Comparison of ENCODE assay signal across 12 mouse cellular contexts in genomic region chr6:84119731-84120530, GRCm38 (mm10).
DNase-seq lines count a peak whose midpoint lies in the region; ATAC-seq and TF ChIP-seq lines count a peak whose summit lies in the region.
"Had no signal": no experiment of that assay in that cellular context is flagged by ENCODE, and none has a peak within 500 bp of the region (broad histone marks: within the 10 kb centered on the region; RNA-seq: fewer than 3 reads in every experiment).

No protein-coding gene starts in this region.

- H3K4me2 ChIP-seq in embryonic facial prominence, embryonic 15.5 days (replicated peaks), result no peak overlapping the region
- H3K4me2 ChIP-seq: heart, embryonic 11.5 days; liver, embryonic 15.5 days; stomach, embryonic 15.5 days had no signal

- ATAC-seq in embryonic facial prominence, embryonic 15.5 days (ENCODE audit: insufficient number of reproducible peaks, low FRiP score, low TSS enrichment, low read depth), result peak; percentile 63
- ATAC-seq: inflammation-experienced regulatory T-cells, adult 6 months had no signal

- WGBS in embryonic facial prominence, embryonic 15.5 days, result 40% methylated on average over 24 of the region's 24 CpGs

- H3K36me3 ChIP-seq in embryonic facial prominence, embryonic 15.5 days, result no peaks in the 10 kb centered on the region
- H3K36me3 ChIP-seq: liver, embryonic 15.5 days; stomach, embryonic 15.5 days had no signal

- H3K4me1 ChIP-seq in embryonic facial prominence, embryonic 15.5 days, result peaks cover 26% of the 10 kb centered on the region
- H3K4me1 ChIP-seq: liver, embryonic 15.5 days; stomach, embryonic 15.5 days had no signal

- no peak for TF ChIP-seq CTCF in brain, embryonic 14.5 days (IDR thresholded peaks at IDR 0.05; ENCODE audit: borderline replicate concordance, extremely low read depth, insufficient read depth, insufficient read length)

- no peak overlapping the region for H3K4me3 ChIP-seq in embryonic facial prominence, embryonic 15.5 days (replicated peaks)
- H3K4me3 ChIP-seq: liver, embryonic 15.5 days; stomach, embryonic 15.5 days had no signal

- no peak for TF ChIP-seq POLR2A in brain, embryonic 14.5 days (IDR thresholded peaks at IDR 0.05; ENCODE audit: borderline replicate concordance, extremely low read depth, insufficient read depth, insufficient read length, poor library complexity, severe bottlenecking)

- H3K9ac ChIP-seq in embryonic facial prominence, embryonic 15.5 days, result no peak overlapping the region
- H3K9ac ChIP-seq: liver, embryonic 15.5 days; stomach, embryonic 15.5 days had no signal

- DNase-seq in layer of hippocampus, adult 11-12 months (ENCODE audit: low spot score), result peak; percentile 33
- DNase-seq in layer of hippocampus, adult 9-10 months (ENCODE audit: low spot score), result no peak
- DNase-seq in brain, embryonic 14.5 days (ENCODE audit: low read depth), result peak; percentile 75
- DNase-seq in layer of hippocampus, postnatal 36 days, result peak; percentile 52 to 62
- no peak for DNase-seq in spleen, adult 18-20 months
- DNase-seq in heart, postnatal 25 days (ENCODE audit: low spot score), result no peak

- intact Hi-C loops in heart, postnatal 25 days (cut with DNase I), result no loop called here

- no peaks in the 10 kb centered on the region for H3K9me3 ChIP-seq in embryonic facial prominence, embryonic 15.5 days (replicated peaks)
- H3K9me3 ChIP-seq: liver, embryonic 15.5 days; stomach, embryonic 15.5 days had no signal

- H3K27ac ChIP-seq in embryonic facial prominence, embryonic 15.5 days (replicated peaks), result peak overlapping the region; percentile 71
- H3K27ac ChIP-seq: liver, embryonic 15.5 days; macrophage; stomach, embryonic 15.5 days had no signal

- H3K27me3 ChIP-seq in embryonic facial prominence, embryonic 15.5 days, result no peaks in the 10 kb centered on the region
- H3K27me3 ChIP-seq: liver, embryonic 15.5 days; stomach, embryonic 15.5 days had no signal

Comparison
In these comparisons a context has a peak if more than half of its experiments do, and no peak if none do; other contexts are left out.
1. DNase-seq: peak in layer of hippocampus, adult 11-12 months (single experiment), brain, embryonic 14.5 days (single experiment) and layer of hippocampus, postnatal 36 days (2 of 2); none in layer of hippocampus, adult 9-10 months (single experiment), spleen, adult 18-20 months (0 of 2) and heart, postnatal 25 days (single experiment).